Mouse (Mus musculus) Patski (cell line): ENCODE results near the gene Rfc4. TPM values are rescaled to one million over a fixed set of nuclear protein-coding genes. Genes with fewer than 3 reads are reported as not detected.
"Not testable (repeated sequence)": the region's sequence is repeated elsewhere in the genome, so short reads cannot be mapped to it uniquely, and the experiment has no call there.

Experiments
- ATAC-seq: fragments of 100-300 bp; one replicate; pipeline ENCODE4 v1.8.0; 2021
- CTCF ChIA-PET: fragments of 350-600 bp; sonication (Branson Sonifier 250); formaldehyde crosslinking; loops from one replicate; lab custom pipeline; 2022; ENCODE audit warnings: inconsistent platforms; lab: Charles Lee
- POLR2A ChIA-PET: fragments of 350-600 bp; sonication (Branson Sonifier 250); formaldehyde crosslinking; loops from one replicate; lab custom pipeline; 2022; ENCODE audit warnings: antibody characterized with exemption, inconsistent platforms; lab: Charles Lee
- DNase-seq: peaks from one replicate; pipeline ENCODE4 v3.0.0-alpha.2; 2011; ENCODE audit warnings: low read depth, low spot score
- H3K27me3 ChIP-seq: fragments of 371-371 bp; one replicate; pipeline ENCODE4 v1.5.1; 2021
- CTCF ChIP-seq: fragments of 100-300 bp; IDR thresholded peaks from one replicate; pipeline ENCODE4 v1.5.1; 2021
- in situ Hi-C: fragments of 300-500 bp; cut with MboI; formaldehyde crosslinking; loops from 3 replicates; pipeline ENCODE4 v1.11.1; 2018; ENCODE audit warnings: low pct_unique_long_range_greater_than_20kb, mixed read lengths
- polyA plus RNA-seq: library from polyadenylated mRNA; unstranded; gene quantifications from one replicate; pipeline ENCODE4 v1.2.3, GENCODE M21; 2021

Rfc4 gene
- polyA plus RNA-seq, 1 experiment from 2014 or later, result 25.8 TPM

GRCm38 (mm10) chr16:23103841-23104240 is 23.7 kb downstream of the Rfc4 start:
- ChIA-PET CTCF (interaction anchor here (1.1 kb wide), 1 partner anchor 16 kb away, joined by 3 read pairs; no protein-coding TSS in a partner anchor), POLR2A (interaction anchor here (0.5 kb wide), 1 partner anchor 841 kb away, joined by 4 read pairs; no protein-coding TSS in a partner anchor)
- TF ChIP-seq CTCF, result no peak
- in situ Hi-C loops, result no loop called here
- no peak for DNase-seq
- no peak for ATAC-seq
- no peaks in the 10 kb centered on the region for H3K27me3 ChIP-seq

- TF ChIP-seq CTCF, result no peak
- H3K27me3 ChIP-seq, result no peaks in the 10 kb centered on the region
- ChIA-PET POLR2A (interaction anchor here (0.5 kb wide), 1 partner anchor 840 kb away, joined by 4 read pairs; no protein-coding TSS in a partner anchor), CTCF (interaction anchor here (1.1 kb wide), 1 partner anchor 15 kb away, joined by 3 read pairs; no protein-coding TSS in a partner anchor)
- in situ Hi-C loops, result no loop called here
- ATAC-seq, result no peak
- no peak for DNase-seq
Observed at GRCm38 (mm10) chr16:23103038-23103745, 24.3 kb downstream of the Rfc4 start.

GRCm38 (mm10) chr16:23102340-23103037 is 25.0 kb downstream of the Rfc4 start:
- in situ Hi-C loops, result no loop called here
- DNase-seq (no peak), ATAC-seq (no peak)
- POLR2A ChIA-PET, result interaction anchor here (1.1 kb wide), 1 partner anchor 26 kb away, joined by 3 read pairs; the partner anchor contains the start of gene Rfc4
- no peak for TF ChIP-seq CTCF
- CTCF ChIA-PET, result no interaction called here
- H3K27me3 ChIP-seq, result no peaks in the 10 kb centered on the region

- in situ Hi-C loops, result no loop called here
- no peak for TF ChIP-seq CTCF
- no peaks in the 10 kb centered on the region for H3K27me3 ChIP-seq
- no peak for ATAC-seq
- no peak for DNase-seq
- CTCF ChIA-PET, result no interaction called here
- POLR2A ChIA-PET, result no interaction called here
Observed at GRCm38 (mm10) chr16:23100613-23101012, 26.9 kb downstream of the Rfc4 start.

- DNase-seq, result no peak
- ATAC-seq, result no peak
- TF ChIP-seq CTCF, result no peak
- CTCF ChIA-PET, result no interaction called here
- in situ Hi-C loops, result no loop called here
- H3K27me3 ChIP-seq, result no peaks in the 10 kb centered on the region
- POLR2A ChIA-PET, result no interaction called here
Observed at GRCm38 (mm10) chr16:23100099-23100575, 27.4 kb downstream of the Rfc4 start.

GRCm38 (mm10) chr16:23099632-23100031 is 27.9 kb downstream of the Rfc4 start:
- DNase-seq (no peak), ATAC-seq (no peak)
- ChIA-PET POLR2A (no interaction called here), CTCF (no interaction called here)
- in situ Hi-C loops, result loop anchor here (25.0 kb wide), 1 partner anchor 813 kb away; no protein-coding TSS in a partner anchor
- no peaks in the 10 kb centered on the region for H3K27me3 ChIP-seq
- TF ChIP-seq CTCF, result no peak

GRCm38 (mm10) chr16:23098105-23098452 is 29.5 kb downstream of the Rfc4 start:
- CTCF ChIA-PET, DNase-seq, H3K27me3 ChIP-seq, POLR2A ChIA-PET, ATAC-seq: not testable (repeated sequence)
- in situ Hi-C loops, result loop anchor here (25.0 kb wide), 1 partner anchor 814 kb away; no protein-coding TSS in a partner anchor

- ATAC-seq, POLR2A ChIA-PET, DNase-seq, H3K27me3 ChIP-seq, CTCF ChIA-PET: not testable (repeated sequence)
- in situ Hi-C loops, result loop anchor here (25.0 kb wide), 1 partner anchor 815 kb away; no protein-coding TSS in a partner anchor
Observed at GRCm38 (mm10) chr16:23097290-23098104, 30.0 kb downstream of the Rfc4 start.

- CTCF ChIA-PET, H3K27me3 ChIP-seq, ATAC-seq, DNase-seq: not testable (repeated sequence)
- POLR2A ChIA-PET, result interaction anchor here (1.2 kb wide), 1 partner anchor 10 kb away, joined by 4 read pairs; the partner anchor contains the start of gene Eif4a2
- in situ Hi-C loops, result loop anchor here (25.0 kb wide), 1 partner anchor 815 kb away; no protein-coding TSS in a partner anchor
Observed at GRCm38 (mm10) chr16:23096886-23097285, 30.7 kb downstream of the Rfc4 start.

GRCm38 (mm10) chr16:23095581-23095980 is 32.0 kb downstream of the Rfc4 start:
- POLR2A ChIA-PET, result interaction anchor here (1.2 kb wide), 1 partner anchor 11 kb away, joined by 4 read pairs; the partner anchor contains the start of gene Eif4a2
- ATAC-seq, H3K27me3 ChIP-seq, DNase-seq, CTCF ChIA-PET: not testable (repeated sequence)
- in situ Hi-C loops, result loop anchor here (25.0 kb wide), 1 partner anchor 817 kb away; no protein-coding TSS in a partner anchor
